Mouse (Mus musculus) limb, embryonic 11.5 days (tissue): ENCODE data around the gene Elovl4. TPM values are rescaled to one million over a fixed set of nuclear protein-coding genes. Genes with fewer than 3 reads are reported as not detected.

Experiments used
- ATAC-seq: fragments of 200-750 bp; cut with Nextera tagmentation; 2 replicates; pipeline ENCODE4 v1.8.0; 2017; ENCODE audit warnings: low read depth; ENCODE audit not compliant: insufficient number of reproducible peaks, low FRiP score, low TSS enrichment
- DNase-seq: peaks from one replicate; pipeline ENCODE4 v3.0.0-alpha.2; 2015; ENCODE audit warnings: low spot score
- H3K27ac ChIP-seq: fragments of 300-500 bp; sonication (generic); replicated peaks from 2 replicates; pipeline ENCODE4 v1.5.1; 2014; ENCODE audit warnings: low read depth, mild to moderate bottlenecking, low read length
- H3K27me3 ChIP-seq: fragments of 300-500 bp; sonication (generic); 2 replicates; pipeline ENCODE4 v1.6.1; 2014; ENCODE audit warnings: mild to moderate bottlenecking, low read length, mixed read lengths; ENCODE audit not compliant: control insufficient read depth, insufficient read depth
- H3K36me3 ChIP-seq: fragments of 300-500 bp; sonication (generic); 2 replicates; pipeline ENCODE4 v1.6.1; 2014; ENCODE audit warnings: mild to moderate bottlenecking, low read length, moderate library complexity, mixed read lengths; ENCODE audit not compliant: control insufficient read depth, insufficient read depth
- H3K4me1 ChIP-seq: fragments of 300-500 bp; sonication (generic); 2 replicates; pipeline ENCODE4 v1.6.1; 2014; ENCODE audit warnings: low read length, mixed read lengths; ENCODE audit not compliant: control insufficient read depth, insufficient read depth
- H3K4me2 ChIP-seq: fragments of 300-500 bp; sonication (generic); 2 replicates; pipeline ENCODE4 v1.6.1; 2014; ENCODE audit warnings: low read depth, mild to moderate bottlenecking, moderate library complexity; ENCODE audit not compliant: severe bottlenecking
- H3K4me3 ChIP-seq: fragments of 300-500 bp; sonication (generic); 2 replicates; pipeline ENCODE4 v1.5.1; 2014; ENCODE audit warnings: low read depth, low read length
- H3K9ac ChIP-seq: fragments of 300-500 bp; sonication (generic); 2 replicates; pipeline ENCODE4 v1.6.1; 2014; ENCODE audit warnings: mild to moderate bottlenecking, low read length
- H3K9me3 ChIP-seq: fragments of 300-500 bp; sonication (generic); 2 replicates; pipeline ENCODE4 v1.6.1; 2016; ENCODE audit warnings: low read length; ENCODE audit not compliant: control insufficient read depth
- WGBS: fragments of 180-500 bp; shearing (Covaris S2); extraction: QIAGEN DNeasy Blood & Tissue Kit; methylation state at CpG from one replicate; pipeline ENCODE4 v1.1.7; 2014; 5-methylcytosine and 5-hydroxymethylcytosine counted together
- polyA plus RNA-seq: library from polyadenylated mRNA; unstranded; fragments of >200 nt; fragmentation: Nextera tagmentation; extraction: Ambion mirVana; gene quantifications from 2 replicates; pipeline ENCODE4 v1.2.1, GENCODE M21; 2014

Elovl4 gene
- polyA plus RNA-seq, 1 experiment from 2014 or later = 20.2 TPM

DNA sequence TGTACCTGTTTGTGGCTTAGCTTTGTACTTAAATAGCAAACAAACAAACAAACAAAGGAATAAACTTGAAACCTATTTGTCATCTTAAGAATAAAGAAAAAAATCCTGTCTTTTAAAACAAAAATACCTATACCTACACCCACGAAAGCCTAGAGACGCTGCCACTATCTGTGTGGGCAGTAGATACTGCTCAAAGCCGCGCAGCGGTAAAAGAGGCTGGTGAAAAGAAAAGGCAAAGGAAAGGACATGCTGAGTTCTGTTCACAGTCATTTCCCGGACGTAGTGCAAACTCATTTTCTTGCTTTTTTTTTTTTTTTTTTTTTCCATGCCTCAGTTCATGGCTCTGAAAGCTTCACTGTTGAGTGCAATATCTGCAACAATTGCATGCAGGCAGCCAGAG lies 13.1 kb upstream of the Elovl4 start:
- Histone ChIP-seq H3K27me3 (no peaks in the 10 kb centered on the region), H3K9me3 (no peaks in the 10 kb centered on the region), H3K36me3 (no peaks in the 10 kb centered on the region), H3K9ac (no peak overlapping the region), H3K4me3 (no peak overlapping the region), H3K27ac (no peak overlapping the region), H3K4me2 (no peak overlapping the region), H3K4me1 (no peaks in the 10 kb centered on the region)
- ATAC-seq = no peak
- no peak for DNase-seq
- 88% methylated on average over 7 of the region's 7 CpGs for WGBS

DNA sequence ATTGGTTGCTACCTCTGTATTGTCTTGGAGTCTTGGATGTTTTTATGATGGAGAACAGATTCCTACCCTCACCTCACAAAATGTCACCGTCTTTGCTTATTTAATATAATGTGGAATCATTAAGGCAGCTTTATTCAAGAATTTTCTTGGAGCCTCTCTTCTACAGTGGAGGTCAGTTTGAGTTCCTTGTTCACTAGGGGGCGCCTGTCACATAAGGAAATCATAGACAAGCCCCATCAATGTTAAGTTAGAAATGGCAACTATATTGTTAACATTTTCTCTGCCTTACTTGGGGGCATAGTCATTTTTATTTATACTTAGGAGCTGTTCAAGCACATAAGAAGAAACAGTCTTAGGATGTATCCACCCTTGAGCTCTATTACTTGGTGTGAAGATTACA lies 1.5 kb upstream of the Elovl4 start:
- Histone ChIP-seq H3K36me3 (no peaks in the 10 kb centered on the region), H3K4me3 (no peak overlapping the region), H3K27me3 (0 out of 2 replicates have a peak, but pooled peaks cover 2% of the 10 kb centered on the region), H3K9ac (no peak overlapping the region), H3K27ac (no peak overlapping the region), H3K4me1 (no peaks in the 10 kb centered on the region), H3K4me2 (no peak overlapping the region), H3K9me3 (no peaks in the 10 kb centered on the region)
- DNase-seq (peak; percentile 53), ATAC-seq (no peak)
- 8% methylated on average over 2 of the region's 2 CpGs for WGBS

DNA sequence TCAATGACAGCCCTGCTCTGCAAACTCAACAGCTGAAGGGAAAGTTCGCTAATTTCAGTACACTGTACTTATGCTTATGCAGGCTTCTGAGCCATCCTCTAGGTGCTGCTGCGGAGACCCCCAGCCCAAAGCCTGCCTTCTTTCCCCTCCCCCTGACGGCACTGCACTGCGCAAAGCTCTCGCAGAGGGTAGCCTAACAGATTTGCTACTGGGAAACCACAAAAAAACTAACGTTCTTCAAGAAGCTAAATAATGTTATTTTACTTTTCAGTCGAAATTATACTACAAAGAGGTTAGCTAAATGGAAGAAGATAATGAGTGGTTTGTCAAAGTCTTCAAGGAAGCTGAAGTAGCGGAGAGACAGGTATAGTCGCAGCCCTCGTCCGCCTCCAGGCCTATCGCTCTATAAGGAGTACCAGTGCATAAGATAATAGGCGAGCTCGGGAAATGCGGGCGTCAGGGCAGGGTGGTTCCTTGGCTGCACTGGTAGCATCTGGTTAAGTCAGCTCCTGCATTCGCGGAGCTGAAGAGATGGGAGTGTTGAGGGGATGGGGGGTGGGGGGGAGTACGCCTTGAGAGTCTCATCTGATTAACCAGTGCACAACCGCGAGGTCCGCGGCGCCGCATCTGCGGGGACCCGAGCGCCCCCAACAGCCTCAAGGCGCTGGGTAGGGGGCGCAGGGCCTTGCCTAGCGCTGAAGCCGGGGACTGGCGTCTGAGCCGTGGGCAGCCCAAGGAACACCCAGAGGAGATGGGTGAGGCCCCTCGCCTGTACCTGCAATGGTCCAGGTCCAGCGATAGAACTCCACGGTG lies 707 bp downstream of the Elovl4 start:
- Histone ChIP-seq H3K9me3 (no peaks in the 10 kb centered on the region), H3K4me1 (no peaks in the 10 kb centered on the region), H3K27me3 (0 out of 2 replicates have a peak, but pooled peaks cover 2% of the 10 kb centered on the region), H3K27ac (0 out of 2 replicates have a peak overlapping the region, but pooled peaks have one; percentile 14), H3K9ac (peak overlapping the region; percentile 70), H3K4me3 (peak overlapping the region; percentile 75), H3K4me2 (peak overlapping the region; percentile 98), H3K36me3 (no peaks in the 10 kb centered on the region)
- peak; percentile 75 for DNase-seq
- WGBS = under 1% methylated on average over 37 of the region's 37 CpGs
- ATAC-seq = peak; percentile 83

DNA sequence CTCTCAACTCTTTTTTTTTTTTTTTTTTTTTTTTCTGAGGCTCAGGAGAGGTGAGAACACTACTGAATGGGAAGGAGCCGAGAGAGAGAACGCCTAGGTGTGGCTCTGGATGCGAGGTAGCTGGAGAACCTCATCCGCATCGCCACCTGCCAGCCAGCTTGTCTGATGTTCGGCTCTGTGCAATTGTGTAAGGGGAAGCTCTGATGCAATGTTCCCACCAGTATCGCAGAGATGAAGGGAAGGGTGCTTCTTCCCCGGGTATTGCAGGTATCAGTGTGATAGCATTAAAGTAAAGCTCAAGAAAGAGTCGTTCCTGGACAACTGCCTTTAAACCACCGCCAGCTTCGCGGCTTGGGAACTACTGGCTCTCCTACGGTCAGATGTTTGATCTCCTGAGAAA lies 1.7 kb downstream of the Elovl4 start:
- peak overlapping the region; percentile 98; the same call in 1 of the 2 replicates for H3K4me2 ChIP-seq
- 59% methylated on average over 13 of the region's 13 CpGs for WGBS
- H3K4me3 ChIP-seq = no peak overlapping the region
- no peaks in the 10 kb centered on the region for H3K36me3 ChIP-seq
- no peaks in the 10 kb centered on the region for H3K4me1 ChIP-seq
- 0 out of 2 replicates have a peak, but pooled peaks cover 2% of the 10 kb centered on the region for H3K27me3 ChIP-seq
- ATAC-seq (no peak), DNase-seq (no peak)
- no peak overlapping the region for H3K9ac ChIP-seq
- H3K27ac ChIP-seq = no peak overlapping the region
- no peaks in the 10 kb centered on the region for H3K9me3 ChIP-seq

DNA sequence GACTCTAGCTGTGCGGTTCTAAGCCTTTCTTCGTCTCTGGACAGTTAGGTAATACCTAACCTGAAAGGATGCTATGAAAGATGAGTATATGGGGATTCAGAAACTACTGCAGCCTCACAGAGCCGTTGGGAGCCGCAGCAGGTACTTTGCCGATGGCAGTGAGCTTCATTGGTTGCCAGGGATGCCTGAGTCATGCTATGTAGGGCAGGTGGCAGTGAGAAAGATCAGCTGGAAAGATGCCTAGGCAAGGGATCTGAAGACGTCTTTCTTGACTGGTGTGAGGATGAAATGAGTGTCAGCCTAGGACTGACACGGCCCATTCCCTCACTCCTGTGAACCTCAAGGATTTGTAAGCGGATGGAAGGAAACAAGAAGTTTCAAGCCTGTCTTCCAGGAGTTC lies 8.2 kb downstream of the Elovl4 start:
- 88% methylated on average over 8 of the region's 8 CpGs for WGBS
- Histone ChIP-seq H3K9me3 (no peaks in the 10 kb centered on the region), H3K27ac (no peak overlapping the region), H3K4me1 (no peaks in the 10 kb centered on the region), H3K9ac (no peak overlapping the region), H3K4me3 (no peak overlapping the region), H3K27me3 (no peaks in the 10 kb centered on the region), H3K4me2 (no peak overlapping the region), H3K36me3 (no peaks in the 10 kb centered on the region)
- no peak for ATAC-seq
- DNase-seq = no peak

DNA sequence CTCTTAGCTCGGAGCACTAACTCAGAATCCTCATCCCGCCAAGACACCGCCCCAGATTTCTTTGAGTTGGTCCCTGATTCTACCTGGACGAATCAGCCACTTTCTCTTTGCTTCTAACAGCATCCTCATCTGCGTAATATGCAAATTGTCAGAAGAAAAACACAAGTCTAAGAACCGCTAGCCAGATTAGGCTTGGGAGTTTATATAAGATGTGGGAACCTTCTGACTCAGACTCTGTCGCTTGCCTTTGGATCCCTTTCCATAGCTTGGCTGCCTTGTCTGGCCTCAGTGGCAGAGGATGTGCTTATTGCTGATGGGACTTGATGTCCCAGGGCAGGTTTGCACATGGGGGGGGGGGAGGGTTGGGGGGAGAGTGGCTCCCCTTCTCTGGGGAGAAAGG lies 9.2 kb downstream of the Elovl4 start:
- Histone ChIP-seq H3K4me3 (no peak overlapping the region), H3K4me1 (no peaks in the 10 kb centered on the region), H3K27me3 (no peaks in the 10 kb centered on the region), H3K36me3 (no peaks in the 10 kb centered on the region), H3K4me2 (no peak overlapping the region), H3K27ac (no peak overlapping the region), H3K9ac (no peak overlapping the region), H3K9me3 (no peaks in the 10 kb centered on the region)
- ATAC-seq = no peak
- WGBS = 90% methylated on average over 7 of the region's 7 CpGs
- no peak for DNase-seq

GRCm38 (mm10) chr9:83789326-83789725 lies 16.8 kb downstream of the Elovl4 start:
- 93% methylated on average over 6 of the region's 6 CpGs for WGBS
- Histone ChIP-seq H3K27me3 (no peaks in the 10 kb centered on the region), H3K4me3 (no peak overlapping the region), H3K36me3 (no peaks in the 10 kb centered on the region), H3K4me1 (no peaks in the 10 kb centered on the region), H3K9ac (no peak overlapping the region), H3K4me2 (no peak overlapping the region), H3K27ac (no peak overlapping the region), H3K9me3 (no peaks in the 10 kb centered on the region)
- no peak for ATAC-seq
- DNase-seq = no peak

DNA sequence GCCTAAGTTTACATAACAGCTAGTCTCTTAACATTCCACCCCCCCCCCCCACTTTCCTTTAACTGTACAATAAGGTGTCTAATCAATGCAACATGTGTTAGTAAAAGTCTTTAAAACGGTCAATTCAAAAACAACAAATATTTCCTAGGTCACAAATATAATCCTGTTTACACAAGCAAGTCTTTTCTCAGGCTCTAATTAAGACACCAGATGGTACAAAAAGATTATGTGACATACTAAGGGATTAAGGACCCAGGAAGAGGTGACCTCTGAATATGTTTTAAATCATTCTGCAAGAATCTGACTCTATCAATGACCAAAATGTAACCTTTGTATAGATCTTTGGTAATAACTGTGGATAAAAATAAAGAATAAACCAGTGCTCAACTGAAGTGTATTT lies 20.6 kb downstream of the Elovl4 start:
- Histone ChIP-seq H3K4me1 (no peaks in the 10 kb centered on the region), H3K27ac (no peak overlapping the region), H3K27me3 (no peaks in the 10 kb centered on the region), H3K9ac (no peak overlapping the region), H3K36me3 (no peaks in the 10 kb centered on the region), H3K9me3 (no peaks in the 10 kb centered on the region), H3K4me3 (no peak overlapping the region), H3K4me2 (no peak overlapping the region)
- WGBS = 59% methylated on average over 1 of the region's 1 CpGs
- DNase-seq (no peak), ATAC-seq (no peak)
